Mouse (Mus musculus) testis, adult 2 months (tissue): ENCODE data around the gene Cpa4. TPM values are rescaled to one million over a fixed set of nuclear protein-coding genes. Genes with fewer than 3 reads are reported as not detected.

Source experiments
- H3K27ac ChIP-seq: fragments of 200-500 bp; 2 replicates; pipeline ENCODE4 v1.5.1; 2012; ENCODE audit warnings: low read depth, low read length; ENCODE audit not compliant: control insufficient read depth, insufficient read depth
- H3K27me3 ChIP-seq: fragments of 200-500 bp; 2 replicates; pipeline ENCODE4 v1.6.1; 2012; ENCODE audit warnings: mild to moderate bottlenecking, low read length, moderate library complexity; ENCODE audit not compliant: control insufficient read depth, insufficient read depth
- H3K36me3 ChIP-seq: fragments of 200-500 bp; 2 replicates; pipeline ENCODE4 v1.6.1; 2012; ENCODE audit warnings: mild to moderate bottlenecking, low read length; ENCODE audit not compliant: control insufficient read depth, insufficient read depth
- H3K4me1 ChIP-seq: fragments of 200-500 bp; 2 replicates; pipeline ENCODE4 v1.6.1; 2012; ENCODE audit warnings: low read length; ENCODE audit not compliant: control insufficient read depth, insufficient read depth
- H3K4me3 ChIP-seq: fragments of 200-500 bp; 2 replicates; pipeline ENCODE4 v1.5.1; 2012; ENCODE audit warnings: low read depth, mild to moderate bottlenecking, low read length, moderate library complexity, mixed read lengths; ENCODE audit not compliant: control insufficient read depth
- CTCF ChIP-seq: fragments of 200-500 bp; IDR thresholded peaks from 2 replicates; pipeline ENCODE4 v1.5.1; 2012; ENCODE audit warnings: low read depth, mild to moderate bottlenecking, inconsistent platforms, low read length, moderate library complexity; ENCODE audit not compliant: control insufficient read depth, insufficient read depth, insufficient replicate concordance
- POLR2A ChIP-seq: fragments of 200-500 bp; IDR thresholded peaks from 2 replicates; pipeline ENCODE4 v1.6.1; 2012; ENCODE audit warnings: low read depth, mild to moderate bottlenecking, inconsistent platforms, low read length, moderate library complexity; ENCODE audit not compliant: control insufficient read depth
- polyA plus RNA-seq: library from polyadenylated mRNA; depleted of rRNA; stranded (reverse); fragments of >200 nt; gene quantifications from 2 replicates; pipeline ENCODE4 v1.2.3, GENCODE M21; 2012

Gene Cpa4
- polyA plus RNA-seq, 1 experiment: not detected

GRCm38 (mm10) chr6:30619606-30620005, 51.4 kb downstream of the Cpa4 start:
- peaks cover 3% of the 10 kb centered on the region; the same call in 1 of the 2 replicates for H3K4me1 ChIP-seq
- no peaks in the 10 kb centered on the region for H3K27me3 ChIP-seq
- TF ChIP-seq CTCF (no peak), POLR2A (no peak)
- no peak overlapping the region for H3K4me3 ChIP-seq
- no peaks in the 10 kb centered on the region for H3K36me3 ChIP-seq
- no peak overlapping the region for H3K27ac ChIP-seq

- no peaks in the 10 kb centered on the region for H3K36me3 ChIP-seq
- no peak for TF ChIP-seq CTCF
- no peak for TF ChIP-seq POLR2A
- peaks cover 3% of the 10 kb centered on the region; the same call in 1 of the 2 replicates for H3K4me1 ChIP-seq
- H3K4me3 ChIP-seq: no peak overlapping the region
- no peak overlapping the region for H3K27ac ChIP-seq
- no peaks in the 10 kb centered on the region for H3K27me3 ChIP-seq
Observed at GRCm38 (mm10) chr6:30620591-30620990, 52.4 kb downstream of the Cpa4 start.

GRCm38 (mm10) chr6:30620994-30621393, 52.8 kb downstream of the Cpa4 start:
- Histone ChIP-seq H3K4me3 (no peak overlapping the region), H3K36me3 (no peaks in the 10 kb centered on the region), H3K27ac (no peak overlapping the region), H3K27me3 (no peaks in the 10 kb centered on the region), H3K4me1 (peaks cover 3% of the 10 kb centered on the region; the same call in 1 of the 2 replicates)
- no peak for TF ChIP-seq POLR2A
- no peak for TF ChIP-seq CTCF

- Histone ChIP-seq H3K36me3 (no peaks in the 10 kb centered on the region), H3K27me3 (no peaks in the 10 kb centered on the region), H3K4me1 (peaks cover 3% of the 10 kb centered on the region; the same call in 1 of the 2 replicates), H3K4me3 (no peak overlapping the region), H3K27ac (no peak overlapping the region)
- no peak for TF ChIP-seq CTCF
- TF ChIP-seq POLR2A: no peak
Observed at GRCm38 (mm10) chr6:30621986-30622389, 53.8 kb downstream of the Cpa4 start.

GRCm38 (mm10) chr6:30624763-30625162, 56.6 kb downstream of the Cpa4 start:
- Histone ChIP-seq H3K27me3 (no peaks in the 10 kb centered on the region), H3K4me1 (no peaks in the 10 kb centered on the region), H3K27ac (no peak overlapping the region), H3K36me3 (no peaks in the 10 kb centered on the region), H3K4me3 (no peak overlapping the region)
- TF ChIP-seq POLR2A (no peak), CTCF (no peak)

GRCm38 (mm10) chr6:30628152-30628551, 60.0 kb downstream of the Cpa4 start:
- no peak overlapping the region for H3K27ac ChIP-seq
- H3K4me1 ChIP-seq: no peaks in the 10 kb centered on the region
- H3K27me3 ChIP-seq: no peaks in the 10 kb centered on the region
- no peak overlapping the region for H3K4me3 ChIP-seq
- no peaks in the 10 kb centered on the region for H3K36me3 ChIP-seq
- TF ChIP-seq CTCF: no peak
- no peak for TF ChIP-seq POLR2A

GRCm38 (mm10) chr6:30629989-30630388, 61.8 kb downstream of the Cpa4 start:
- H3K36me3 ChIP-seq: no peaks in the 10 kb centered on the region
- H3K4me1 ChIP-seq: no peaks in the 10 kb centered on the region
- H3K27ac ChIP-seq: no peak overlapping the region
- no peak for TF ChIP-seq CTCF
- H3K27me3 ChIP-seq: no peaks in the 10 kb centered on the region
- H3K4me3 ChIP-seq: no peak overlapping the region

- Histone ChIP-seq H3K4me3 (no peak overlapping the region), H3K27ac (no peak overlapping the region), H3K4me1 (peaks cover 7% of the 10 kb centered on the region), H3K36me3 (no peaks in the 10 kb centered on the region), H3K27me3 (no peaks in the 10 kb centered on the region)
- TF ChIP-seq CTCF (no peak), POLR2A (no peak)
Observed at GRCm38 (mm10) chr6:30635361-30635862, 67.2 kb downstream of the Cpa4 start.
